Mouse (Mus musculus) cortical plate, adult 2 months (tissue): ENCODE data around the gene Pdzrn4.

Experiments used
- CTCF ChIP-seq: fragments of 200-500 bp; IDR thresholded peaks from 2 replicates; pipeline ENCODE4 v1.5.1; 2011; ENCODE audit warnings: mild to moderate bottlenecking, control low read depth, low read length; ENCODE audit not compliant: insufficient read depth; ENCODE audit errors: extremely low read depth
- POLR2A ChIP-seq: fragments of 200-500 bp; IDR thresholded peaks from 2 replicates; pipeline ENCODE4 v1.6.1; 2011; ENCODE audit warnings: mild to moderate bottlenecking, low read length, control low read depth; ENCODE audit not compliant: insufficient read depth; ENCODE audit errors: extremely low read depth

DNA sequence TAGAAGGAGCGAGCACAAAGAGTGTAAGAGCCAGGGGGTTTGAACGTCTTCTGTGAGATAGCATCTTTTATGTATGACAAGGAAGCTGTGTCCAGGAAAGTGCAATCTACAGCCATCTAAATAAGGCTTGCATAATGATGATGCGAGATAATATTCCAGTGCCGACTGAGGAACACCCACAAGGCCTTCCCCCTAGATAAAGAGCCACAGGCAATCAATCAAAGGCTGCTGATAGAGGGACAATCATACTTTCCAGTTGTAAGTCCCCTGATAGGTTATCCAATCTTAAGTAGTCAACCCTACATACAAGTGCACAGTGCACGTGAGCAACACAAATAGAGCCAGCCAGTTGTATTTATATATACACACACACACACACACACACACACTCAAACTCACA lies 366.6 kb downstream of the Pdzrn4 start:
- TF ChIP-seq CTCF (no peak), POLR2A (no peak)
